Mouse (Mus musculus) thymus, adult 2 months (tissue): ENCODE measurements around the gene Baz2a.

Source experiments
- CTCF ChIP-seq: fragments of 200-500 bp; IDR thresholded peaks from 2 replicates; pipeline ENCODE4 v1.5.1; 2012; ENCODE audit warnings: mild to moderate bottlenecking, control low read depth, low read length, moderate library complexity, borderline replicate concordance; ENCODE audit not compliant: control insufficient read depth, poor library complexity, insufficient read depth; ENCODE audit errors: extremely low read depth
- POLR2A ChIP-seq: fragments of 200-500 bp; IDR thresholded peaks from 2 replicates; pipeline ENCODE4 v1.6.1; 2012; ENCODE audit warnings: mild to moderate bottlenecking, low read length, control low read depth, moderate library complexity; ENCODE audit not compliant: control insufficient read depth, poor library complexity, insufficient read depth; ENCODE audit errors: extremely low read depth

- TF ChIP-seq CTCF = no peak
- TF ChIP-seq POLR2A = no peak
These were observed 22.2 kb upstream of the Baz2a start for GRCm38 (mm10) chr10:128069201-128069600.
